Mouse (Mus musculus): ENCODE measurements around the gene Cog7. TPM values are rescaled to one million over a fixed set of nuclear protein-coding genes. Genes with fewer than 3 reads are reported as not detected.

Gene Cog7
- total RNA-seq, 2 experiments from 2014 or later: 9.4 to 11.1 TPM

Other genes starting within 250 kb of the Cog7 start
- not detected for gene Scnn1g, start 247.2 kb downstream of the Cog7 start, total RNA-seq (2021)
- not detected for gene Scnn1b, start 116.7 kb downstream of the Cog7 start, total RNA-seq (2021)
- gene Gga2, start 39.5 kb upstream of the Cog7 start, total RNA-seq (2021): 10 to 100 TPM; 12.9 to 14.0 TPM
- 10 to 100 TPM; 20.2 to 21.3 TPM for gene Ubfd1, start 85.5 kb upstream of the Cog7 start, total RNA-seq (2021)
- gene Ears2, start 85.6 kb upstream of the Cog7 start, total RNA-seq (2021): 1 to 10 TPM; 6.8 to 7.0 TPM
- gene Ndufab1, start 120.2 kb upstream of the Cog7 start, total RNA-seq (2021): 100 to 1,000 TPM; 638 to 657 TPM
- under 1 TPM; 0.23 to 0.39 TPM for gene Palb2, start 151.3 kb upstream of the Cog7 start, total RNA-seq (2021)
- gene Dctn5, start 151.3 kb upstream of the Cog7 start, total RNA-seq (2021): 10 to 100 TPM; 15.1 to 16.6 TPM
- gene Plk1, start 177.7 kb upstream of the Cog7 start, total RNA-seq (2021): under 1 TPM; 0.44 to 0.54 TPM
- not detected for gene Ern2, start 204.5 kb upstream of the Cog7 start, total RNA-seq (2021)
- gene Chp2, start 237.8 kb upstream of the Cog7 start, total RNA-seq (2021): 1 to 10 TPM; 4.5 to 5.3 TPM